Mouse (Mus musculus): ENCODE measurements at regions not wholly inside any gene's neighbourhood (a gene's known extent, or its start where the extent isn't known, plus 50 kb on each side); places are given as distances from the start of the nearest gene placed in this dataset.

DNA sequence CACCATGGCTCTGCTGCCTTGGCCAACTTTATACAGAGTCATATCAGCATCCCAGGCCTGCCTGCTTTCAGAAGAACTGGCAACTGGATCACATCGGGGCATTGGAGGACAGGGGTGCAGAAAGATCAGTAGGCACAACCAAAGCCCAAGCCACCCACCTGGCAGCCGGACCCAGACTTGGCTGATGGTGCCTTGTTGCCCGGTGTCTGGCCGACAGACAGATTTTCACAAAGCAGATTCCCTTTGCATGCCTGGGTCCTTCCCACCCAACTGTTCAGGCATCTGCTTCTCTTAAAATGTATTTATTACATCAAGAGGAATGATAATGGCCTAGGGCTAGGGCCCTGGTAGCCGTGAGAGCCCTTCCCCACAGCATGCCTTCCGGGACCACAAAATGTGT is 96.2 kb downstream of the Gm26897 start:
- Histone ChIP-seq H3K4me1 (ENCODE audit: control insufficient read depth in 1 of 2, insufficient read depth in 2 of 2, low read length in 2 of 2) (no peaks in the 10 kb centered on the region), H3K4me3 (ENCODE audit: control insufficient read depth in 1 of 2, insufficient read depth in 1 of 2, low read depth in 2 of 2, low read length in 2 of 2) (no peak overlapping the region), H3K9ac (ENCODE audit: control insufficient read depth, low read depth, low read length, poor library complexity, severe bottlenecking) (no peak overlapping the region), H3K27me3 (ENCODE audit: control insufficient read depth in 1 of 2, insufficient read depth in 2 of 2, low read length in 2 of 2) (no peaks in the 10 kb centered on the region), H3K79me2 (ENCODE audit: control insufficient read depth, insufficient read depth, low read length, poor library complexity) (no peaks in the 10 kb centered on the region), H3K9me3 (replicated peaks; ENCODE audit: insufficient read depth, low read length) (no peaks in the 10 kb centered on the region), H3K36me3 (ENCODE audit: control insufficient read depth in 1 of 2, insufficient read depth in 2 of 2, low read length in 2 of 2) (no peaks in the 10 kb centered on the region), H3K27ac (ENCODE audit: control insufficient read depth, low read depth, low read length) (no peak overlapping the region)
- DNase-seq (ENCODE audit: low read depth, low spot score), result no peak
- TF ChIP-seq CHD1 (IDR thresholded peaks at IDR 0.05; ENCODE audit: low read depth, low read length) (no peak), POLR2A (IDR thresholded peaks at IDR 0.05; ENCODE audit: control insufficient read depth in 1 of 2, insufficient read depth in 1 of 2, low read depth in 1 of 2, low read length in 2 of 2, poor library complexity in 1 of 2) (no peak), MAFK (IDR thresholded peaks at IDR 0.05; ENCODE audit: borderline replicate concordance, low read depth, low read length) (no peak), ZMIZ1 (IDR thresholded peaks at IDR 0.05; ENCODE audit: low read depth, low read length) (no peak), JUND (IDR thresholded peaks at IDR 0.05; ENCODE audit: low read depth, low read length) (no peak), UBTF (IDR thresholded peaks at IDR 0.05; ENCODE audit: borderline replicate concordance, insufficient read depth, low read depth, low read length) (no peak), MAZ (IDR thresholded peaks at IDR 0.05; ENCODE audit: low read depth, low read length) (no peak), SMC3 (IDR thresholded peaks at IDR 0.05; ENCODE audit: low read depth, low read length) (no peak)

DNA sequence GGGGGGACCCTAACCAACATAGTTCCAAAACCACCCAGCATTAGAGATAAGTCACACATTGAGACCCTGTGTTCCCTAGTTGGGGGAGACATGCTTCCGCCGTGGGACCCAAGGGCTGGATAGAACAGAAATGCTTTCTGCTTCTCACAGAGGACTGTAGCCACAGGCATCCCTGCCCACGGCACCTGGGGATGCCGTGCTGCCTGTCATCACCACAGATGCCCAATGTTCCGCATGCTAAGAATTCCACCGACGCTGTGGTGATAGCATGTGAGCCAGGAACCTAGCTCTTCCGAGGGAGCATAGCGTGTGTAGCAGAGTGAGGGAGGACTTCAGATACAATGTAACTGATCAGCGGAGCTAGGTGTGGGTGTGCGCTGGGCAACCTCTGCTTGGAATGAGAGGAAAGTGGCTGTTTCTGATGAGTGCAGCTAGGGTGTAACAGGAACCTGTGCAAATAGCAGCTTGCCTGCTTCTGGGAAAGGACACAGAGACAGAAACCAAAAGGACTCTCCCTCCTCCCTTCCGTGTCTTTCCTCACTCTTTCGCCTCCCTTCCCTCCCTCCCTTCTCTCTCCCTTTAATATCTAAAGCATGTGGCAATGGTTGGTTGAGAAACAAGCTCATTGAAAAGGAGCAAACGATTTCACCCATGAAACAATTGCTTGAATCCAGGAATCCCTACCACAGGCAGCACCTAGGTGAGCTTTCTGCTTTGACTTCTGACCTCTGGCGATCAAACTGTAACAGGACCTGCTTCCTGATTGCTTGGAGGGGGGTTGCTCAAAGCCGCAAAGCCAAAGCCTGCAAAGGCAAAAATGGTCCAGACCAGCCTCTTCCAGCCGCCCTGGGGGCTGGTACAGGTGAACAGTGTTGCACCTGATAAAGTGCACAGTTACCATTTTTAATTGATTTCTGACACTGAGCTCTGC is 102.3 kb downstream of the Gm26897 start:
- DNase-seq (ENCODE audit: low read depth, low spot score), result no peak
- no peaks in the 10 kb centered on the region for H3K9me3 ChIP-seq (replicated peaks; ENCODE audit: insufficient read depth, low read length)
- TF ChIP-seq EP300 (IDR thresholded peaks at IDR 0.05; ENCODE audit: low read depth in 1 of 2, low read length in 2 of 2) (no peak), ZKSCAN1 (IDR thresholded peaks at IDR 0.05; ENCODE audit: low read depth, low read length) (no peak), MAX (IDR thresholded peaks at IDR 0.05; ENCODE audit: low read length) (no peak), MYB (IDR thresholded peaks at IDR 0.05; ENCODE audit: low read depth, low read length) (no peak), CHD1 (IDR thresholded peaks at IDR 0.05; ENCODE audit: low read depth, low read length) (no peak), UBTF (IDR thresholded peaks at IDR 0.05; ENCODE audit: borderline replicate concordance, insufficient read depth, low read depth, low read length) (no peak), RCOR1 (IDR thresholded peaks at IDR 0.05; ENCODE audit: low read depth, low read length) (no peak), TBP (IDR thresholded peaks at IDR 0.05; ENCODE audit: low read depth, low read length) (no peak), ELF1 (IDR thresholded peaks at IDR 0.05; ENCODE audit: low read depth, low read length) (no peak), ZNF384 (IDR thresholded peaks at IDR 0.05; ENCODE audit: low read depth, low read length) (no peak), NRF1 (IDR thresholded peaks at IDR 0.05; ENCODE audit: insufficient read depth, low read depth, low read length, poor library complexity, severe bottlenecking) (no peak), RAD21 (IDR thresholded peaks at IDR 0.05; ENCODE audit: low read depth, low read length) (no peak), SMC3 (IDR thresholded peaks at IDR 0.05; ENCODE audit: low read depth, low read length) (no peak)
- H3K79me2 ChIP-seq (ENCODE audit: control insufficient read depth, insufficient read depth, low read length, poor library complexity), result no peaks in the 10 kb centered on the region
- H3K4me1 ChIP-seq (ENCODE audit: control insufficient read depth in 1 of 2, insufficient read depth in 2 of 2, low read length in 2 of 2), result no peaks in the 10 kb centered on the region
- H3K36me3 ChIP-seq (ENCODE audit: control insufficient read depth in 1 of 2, insufficient read depth in 2 of 2, low read length in 2 of 2), result no peaks in the 10 kb centered on the region
- no peak overlapping the region for H3K27ac ChIP-seq (ENCODE audit: control insufficient read depth, low read depth, low read length)
- H3K4me3 ChIP-seq (ENCODE audit: control insufficient read depth in 1 of 2, insufficient read depth in 1 of 2, low read depth in 2 of 2, low read length in 2 of 2), result no peak overlapping the region
- H3K27me3 ChIP-seq (ENCODE audit: control insufficient read depth in 1 of 2, insufficient read depth in 2 of 2, low read length in 2 of 2), result no peaks in the 10 kb centered on the region
- H3K9ac ChIP-seq (ENCODE audit: control insufficient read depth, low read depth, low read length, poor library complexity, severe bottlenecking), result no peak overlapping the region
